Mouse (Mus musculus): ENCODE measurements around the gene Ahcyl1.

GRCm38 (mm10) chr3:107627641-107628040 lies 68.7 kb downstream of the Ahcyl1 start:
- TF ChIP-seq POLR2A (IDR thresholded peaks at IDR 0.05; ENCODE audit: control insufficient read depth, low read depth, low read length) (no peak), CTCF (IDR thresholded peaks at IDR 0.05; ENCODE audit: control insufficient read depth, insufficient read depth, insufficient replicate concordance, low read depth, low read length) (no peak)
